Mouse (Mus musculus): Measurements from ENCODE around the gene Nat8l. TPM values are rescaled to one million over a fixed set of nuclear protein-coding genes. Genes with fewer than 3 reads are reported as not detected.
"Not testable (repeated sequence)": the region's sequence is repeated elsewhere in the genome, so short reads cannot be mapped to it uniquely, and the experiment has no call there.

Nat8l gene
- 10 to 100 TPM; 19.6 to 30.1 TPM for total RNA-seq (2021)
- long read RNA-seq, experiment 1, full-length matches to known transcripts = 3 of 35 reads
- long read RNA-seq, experiment 1, partial matches to known transcripts = 32 of 35 reads
- long read RNA-seq, experiment 1, other reads (novel, unspliced or antisense) = 0 of 35 reads
- long read RNA-seq, experiment 2, full-length matches to known transcripts = 8 of 20 reads
- long read RNA-seq, experiment 2, partial matches to known transcripts = 1 of 20 reads
- long read RNA-seq, experiment 2, other reads (novel, unspliced or antisense) = 11 of 20 reads

DNA sequence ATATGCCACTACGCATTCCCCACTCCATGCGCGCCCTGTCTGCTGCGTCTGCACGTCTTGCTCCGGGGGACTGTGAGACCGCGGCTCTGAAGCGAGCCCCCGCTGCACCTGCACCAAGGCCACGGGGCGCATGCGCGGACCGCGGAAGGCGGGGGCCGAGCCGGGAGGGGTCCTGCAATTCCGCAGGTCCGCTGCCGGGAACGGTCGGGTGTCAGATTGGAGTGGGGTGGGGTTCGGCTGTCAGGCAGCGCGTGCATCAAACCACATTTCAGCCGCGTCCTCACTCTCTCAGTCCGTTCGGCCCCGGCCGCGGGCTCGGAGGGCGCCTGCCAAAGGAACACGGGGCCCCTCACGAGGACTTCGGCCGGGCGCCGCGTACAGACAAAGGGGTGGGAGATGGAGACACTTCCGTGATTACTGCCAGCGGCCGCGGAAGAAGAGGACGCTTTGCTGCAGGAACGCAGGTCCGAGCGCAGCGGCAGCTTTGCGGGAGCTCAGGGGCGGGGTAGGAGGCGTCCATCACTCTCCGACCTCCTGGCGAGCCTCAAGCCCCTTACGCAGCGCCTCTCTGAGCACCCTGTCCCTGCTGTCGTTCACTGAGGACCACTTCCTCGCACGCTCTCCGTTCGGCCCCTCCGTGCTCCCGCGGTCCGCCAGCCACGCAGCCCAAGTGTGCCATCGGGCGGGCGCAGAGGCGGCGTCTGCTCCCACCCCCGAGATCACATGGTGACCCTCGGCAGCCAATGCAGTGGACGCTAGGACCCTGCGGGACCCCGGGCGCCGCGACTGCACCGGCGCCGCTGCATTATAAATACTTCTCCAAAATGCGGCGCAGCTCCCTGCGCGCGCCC lies at the start of gene Nat8l:
Nat8l (plus strand) TSS at position 142 of the 851 bp plus-strand sequence.
- DNase-seq = peak; percentile 75

DNA sequence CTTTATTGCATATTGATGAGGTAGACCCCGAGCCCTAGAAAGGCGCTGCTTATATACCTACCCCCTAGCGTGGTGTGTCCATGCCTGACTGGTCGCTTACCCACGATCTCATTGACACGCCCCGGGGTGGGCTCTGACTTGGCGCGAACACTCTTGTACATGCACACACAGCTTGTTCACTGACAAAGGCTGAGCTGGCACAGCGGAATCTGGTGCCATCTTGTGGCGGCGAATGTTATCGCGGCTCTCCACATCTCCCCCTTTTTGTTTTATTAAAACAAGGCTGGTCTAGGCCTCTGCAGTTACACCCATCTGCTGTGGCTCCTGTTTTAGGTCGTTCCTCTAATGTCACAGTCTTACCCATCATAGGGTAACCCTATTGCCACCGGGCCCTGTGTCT lies 48.7 kb upstream of the Nat8l start:
- not testable (repeated sequence) for DNase-seq

DNA sequence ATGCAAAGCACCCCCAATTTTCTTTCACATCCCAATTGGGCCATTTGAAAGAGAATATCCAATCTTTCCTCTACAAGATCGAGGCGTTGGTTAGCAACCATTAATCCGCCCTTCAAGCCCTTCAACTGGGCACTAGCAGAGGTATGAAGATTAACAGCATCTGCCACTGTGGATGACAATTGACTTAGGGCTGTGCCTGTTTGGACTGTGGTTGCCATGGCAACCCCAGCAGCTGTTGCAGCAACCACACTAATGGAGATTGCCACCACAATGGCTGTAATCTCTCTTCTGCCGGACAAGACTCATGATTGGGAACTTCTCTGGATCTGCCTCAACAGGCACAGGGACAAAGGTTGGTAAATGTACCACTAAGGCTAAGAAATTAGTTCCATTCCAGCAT lies 47.5 kb upstream of the Nat8l start:
- no peak for DNase-seq

DNA sequence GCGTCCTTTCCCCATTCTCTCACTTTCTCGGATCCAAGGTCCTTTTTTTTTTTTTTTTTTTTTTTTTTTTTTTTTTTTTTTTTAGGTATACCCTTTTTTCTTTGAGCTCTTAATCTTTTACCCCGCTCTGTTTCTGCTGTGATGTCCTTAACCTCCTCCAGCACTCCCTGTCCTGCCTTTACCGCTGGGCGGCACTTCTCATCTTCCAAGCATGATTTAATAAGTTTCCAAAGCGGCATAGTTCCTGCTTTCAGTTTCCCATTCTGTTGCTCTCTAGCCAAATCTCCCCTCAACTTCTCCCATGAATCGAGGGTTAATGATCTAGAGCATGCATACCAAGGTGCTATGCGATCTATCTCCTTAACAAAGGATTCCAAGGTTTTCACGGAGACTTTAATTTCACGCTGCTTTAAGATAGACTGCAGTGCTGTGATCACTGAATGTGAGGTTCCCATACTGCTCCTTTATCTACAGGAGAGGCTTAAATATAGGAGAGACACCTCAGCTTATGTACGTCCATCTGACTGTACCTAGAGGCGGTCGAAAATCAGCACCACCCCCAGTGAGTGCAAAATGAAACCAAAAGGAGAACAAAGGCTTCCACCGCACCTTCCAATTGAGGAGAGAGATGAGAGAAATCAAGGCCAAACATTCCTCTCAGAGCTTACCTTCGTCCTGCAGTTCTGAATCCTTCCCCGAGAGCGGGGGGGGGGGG lies 42.2 kb upstream of the Nat8l start:
- no peak for DNase-seq

DNA sequence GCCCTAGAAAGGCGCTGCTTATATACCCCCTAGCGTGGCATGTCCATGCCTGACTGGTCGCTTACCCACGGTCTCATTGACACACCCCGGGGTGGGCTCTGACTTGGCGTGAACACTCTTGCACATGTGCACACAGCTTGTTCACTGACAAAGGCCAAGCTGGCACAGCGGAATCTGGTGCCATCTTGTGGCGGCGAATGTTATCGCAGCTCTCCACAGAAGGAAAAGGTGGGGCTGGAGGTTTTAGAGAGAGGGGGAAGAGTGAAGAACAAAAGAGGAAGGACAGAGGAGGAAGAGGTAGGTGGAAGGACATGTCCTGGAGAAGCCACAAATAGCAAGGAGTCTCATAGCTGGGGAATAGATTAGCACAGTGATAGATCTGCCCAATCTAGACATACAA lies 41.4 kb upstream of the Nat8l start:
- DNase-seq = peak; percentile 82

DNA sequence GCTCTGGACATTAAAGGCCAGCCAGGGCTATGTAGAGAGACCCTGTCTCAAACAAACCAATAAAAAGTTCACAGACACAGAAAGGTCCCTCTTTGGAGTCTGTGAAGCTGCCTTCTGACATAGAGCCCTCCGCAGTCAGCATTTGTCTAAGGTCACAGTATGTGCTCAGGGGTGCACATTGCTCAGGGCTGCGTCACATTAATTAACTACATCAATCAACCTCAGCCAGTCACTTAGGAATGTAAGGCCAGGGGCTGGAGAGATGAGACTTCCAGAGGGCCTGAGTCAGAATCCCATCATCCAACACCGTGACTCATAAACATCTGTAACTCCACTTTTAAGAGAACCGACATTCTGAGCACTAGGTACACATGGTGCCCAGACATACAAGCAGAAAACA lies 39.9 kb upstream of the Nat8l start:
- DNase-seq = peak; percentile 43

DNA sequence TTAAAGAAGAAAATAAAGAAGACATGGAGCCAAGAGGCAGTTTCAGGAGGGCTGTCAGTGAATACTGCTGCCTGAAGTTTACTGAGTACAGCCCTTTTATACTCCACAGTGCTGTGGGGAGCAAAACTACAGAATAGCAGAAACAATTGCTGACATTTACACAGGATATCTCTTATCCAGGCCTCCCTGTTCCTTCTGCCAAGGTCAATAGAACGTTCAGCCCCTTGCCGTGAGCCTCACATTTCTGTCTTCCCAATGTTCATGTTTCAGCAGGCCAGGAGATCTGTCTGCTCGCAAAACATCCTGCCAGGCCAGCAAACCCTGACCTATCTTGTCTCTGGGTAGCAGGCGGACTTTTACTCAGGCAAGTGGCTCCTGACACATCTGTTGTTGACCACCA lies 36.4 kb upstream of the Nat8l start:
- no peak for DNase-seq

DNA sequence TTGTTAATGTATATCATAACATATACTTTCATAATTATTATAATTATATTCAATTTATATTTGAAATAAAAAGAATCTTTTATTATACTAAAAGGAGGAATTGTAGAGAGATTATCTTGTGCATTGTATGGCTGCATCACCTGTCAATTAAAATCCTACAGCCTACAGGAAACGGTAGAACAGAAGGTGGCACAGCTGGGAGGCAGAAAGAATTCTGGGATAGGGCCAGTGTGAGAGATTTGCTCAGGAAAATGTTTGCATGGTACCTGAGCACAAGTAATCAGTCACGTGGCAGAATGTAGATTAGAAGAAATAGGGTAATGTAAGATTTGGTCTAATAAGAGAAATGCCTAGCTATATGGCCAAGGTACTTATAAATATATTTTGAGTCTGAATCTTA lies 21.0 kb upstream of the Nat8l start:
- DNase-seq = no peak

DNA sequence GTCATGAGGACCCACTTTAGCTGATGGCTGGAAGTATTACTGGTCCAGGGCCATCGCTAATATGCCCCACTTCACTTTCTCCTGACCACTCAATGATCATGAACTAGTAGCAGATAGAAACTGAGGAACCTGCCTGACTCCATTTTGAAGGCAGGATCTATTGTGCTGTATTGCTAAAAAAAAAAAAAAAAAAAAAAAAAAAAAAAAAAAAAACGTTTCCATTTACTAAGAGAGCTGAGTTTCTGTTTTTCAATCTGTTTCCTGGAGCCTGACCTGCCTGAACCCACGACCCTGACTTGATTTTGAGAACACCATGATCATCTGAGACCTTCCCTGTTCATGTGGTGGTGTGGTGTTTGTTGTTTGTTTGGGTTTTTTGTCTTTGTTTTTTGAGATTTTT lies 19.5 kb upstream of the Nat8l start:
- no peak for DNase-seq

DNA sequence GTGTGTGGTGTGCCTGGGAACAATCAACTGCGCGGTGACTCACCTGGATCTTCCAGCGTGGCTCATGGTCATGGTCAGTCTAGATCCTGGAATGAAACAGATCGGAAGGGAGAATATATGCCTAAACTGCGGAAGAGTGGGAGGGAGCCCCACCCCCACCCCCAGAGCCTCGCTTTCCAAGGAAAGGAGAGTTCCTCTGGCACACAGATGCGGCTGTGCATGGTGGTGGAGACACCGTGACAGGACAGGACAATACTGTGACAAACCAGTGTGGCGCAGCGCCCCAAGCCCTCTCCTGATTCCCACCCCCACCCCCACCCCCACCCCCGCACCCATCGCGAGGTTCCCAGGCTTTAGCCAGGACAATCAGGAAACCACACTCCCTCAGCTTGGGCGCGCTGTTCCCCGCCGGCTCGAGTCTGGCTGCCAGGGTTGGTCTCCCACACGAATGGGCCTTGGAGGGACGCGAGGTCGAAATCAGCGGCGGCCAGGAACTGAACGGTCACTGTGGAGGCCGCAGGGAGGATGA lies 13.0 kb upstream of the Nat8l start:
- DNase-seq = peak; percentile 33

DNA sequence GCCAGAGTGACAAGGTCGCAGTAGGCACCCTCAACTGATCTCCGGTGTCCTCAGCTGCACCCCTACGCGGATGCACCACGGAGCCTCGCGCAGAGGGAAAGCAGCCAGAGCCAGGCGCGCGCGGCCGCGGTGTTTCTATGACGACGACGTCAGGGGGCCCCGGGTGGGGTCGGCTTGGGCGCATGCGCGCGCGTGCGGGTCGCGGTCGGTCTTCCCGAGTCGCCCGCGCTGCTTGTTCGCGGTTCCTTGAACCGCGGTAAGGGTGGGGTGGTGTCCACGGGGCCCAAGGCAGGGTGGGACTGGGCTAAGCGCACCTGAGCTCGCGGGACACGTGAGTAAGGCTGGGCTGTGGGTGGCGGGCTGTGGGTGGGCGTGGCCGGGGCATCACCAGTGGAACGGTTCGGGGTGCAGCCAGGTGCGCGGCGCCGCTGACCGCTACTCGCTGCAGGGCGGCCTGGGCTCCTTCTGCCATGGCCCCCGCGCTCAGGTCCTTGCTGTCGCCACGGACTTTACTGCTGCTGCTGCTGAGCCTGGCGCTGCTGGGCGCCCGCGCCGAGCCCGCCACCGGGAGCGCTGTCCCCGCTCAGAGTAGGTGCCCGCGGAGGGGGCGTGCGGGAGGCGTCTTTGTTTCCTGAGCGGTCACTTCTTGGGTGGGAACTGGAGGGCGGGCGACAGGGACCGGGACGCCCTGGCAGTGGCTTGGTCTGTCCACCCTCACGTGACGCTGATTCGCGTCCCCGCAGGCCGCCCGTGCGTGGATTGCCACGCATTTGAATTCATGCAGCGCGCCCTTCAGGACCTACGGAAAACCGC lies 12.3 kb upstream of the Nat8l start, which contains the start of gene Gm1673:
Gm1673 (plus strand) TSS at position 125 of the 813 bp plus-strand sequence.
- DNase-seq = peak; percentile 92

DNA sequence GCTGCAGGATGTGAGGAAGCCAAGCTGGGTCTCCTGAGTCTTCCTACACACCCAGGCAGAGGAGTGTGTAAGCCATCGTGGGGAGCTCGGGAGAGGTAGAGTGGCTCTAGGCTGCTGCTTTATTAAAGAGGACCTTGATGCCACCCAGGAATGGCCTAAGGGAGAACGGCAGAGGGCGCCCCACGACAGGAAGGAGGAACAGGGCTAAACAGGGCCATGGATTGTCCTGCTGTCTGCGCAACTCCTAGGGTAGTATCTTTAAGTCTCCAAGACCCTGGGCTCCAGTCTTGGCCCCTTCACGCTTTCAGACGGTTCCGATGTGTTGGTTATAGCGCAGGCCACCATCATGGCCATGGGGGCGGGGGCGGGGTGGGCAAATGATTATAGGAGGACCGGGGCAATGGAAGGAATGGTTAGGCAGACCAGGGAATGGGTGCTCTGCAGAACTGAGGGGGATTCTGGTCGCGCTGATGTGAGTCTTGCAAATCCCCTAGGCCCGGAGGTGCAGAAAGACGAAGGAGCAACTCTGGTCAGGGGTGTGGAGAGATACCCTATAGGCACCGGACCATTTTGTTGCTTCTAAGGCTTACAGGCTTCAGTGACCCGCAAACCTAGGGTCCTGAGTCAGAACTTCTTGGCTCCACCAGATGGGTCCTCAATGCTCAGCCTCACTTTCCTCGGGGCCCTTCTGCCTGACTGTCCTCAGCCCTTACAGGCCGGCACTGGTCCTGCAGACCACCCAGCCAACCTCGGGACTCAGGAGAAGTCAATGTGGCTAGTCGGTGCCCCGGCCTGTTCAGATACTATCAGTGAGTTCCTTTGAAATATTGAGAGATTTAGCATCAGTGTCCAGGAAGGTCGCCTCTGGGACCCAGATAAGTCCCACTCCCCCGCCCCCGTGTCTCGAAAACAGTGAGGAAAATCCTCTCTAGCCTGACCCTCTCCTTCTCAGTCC lies 836 bp upstream of the Nat8l start:
- peak; percentile 86 for DNase-seq

DNA sequence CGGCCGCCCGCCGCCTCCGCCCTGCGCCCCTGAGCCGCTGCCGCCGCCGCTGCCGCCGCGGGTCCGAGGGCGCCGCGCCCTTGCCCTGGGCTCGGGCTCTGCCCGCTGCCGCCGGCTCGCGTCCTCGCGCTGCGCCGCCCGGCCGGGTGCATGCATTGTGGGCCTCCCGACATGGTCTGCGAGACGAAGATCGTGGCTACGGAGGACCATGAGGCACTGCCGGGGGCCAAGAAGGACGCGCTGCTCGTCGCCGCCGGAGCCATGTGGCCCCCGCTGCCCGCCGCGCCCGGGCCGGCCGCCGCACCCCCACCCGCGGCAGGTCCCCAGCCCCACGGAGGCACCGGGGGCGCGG lies 886 bp downstream of the Nat8l start:
- no peak for DNase-seq

DNA sequence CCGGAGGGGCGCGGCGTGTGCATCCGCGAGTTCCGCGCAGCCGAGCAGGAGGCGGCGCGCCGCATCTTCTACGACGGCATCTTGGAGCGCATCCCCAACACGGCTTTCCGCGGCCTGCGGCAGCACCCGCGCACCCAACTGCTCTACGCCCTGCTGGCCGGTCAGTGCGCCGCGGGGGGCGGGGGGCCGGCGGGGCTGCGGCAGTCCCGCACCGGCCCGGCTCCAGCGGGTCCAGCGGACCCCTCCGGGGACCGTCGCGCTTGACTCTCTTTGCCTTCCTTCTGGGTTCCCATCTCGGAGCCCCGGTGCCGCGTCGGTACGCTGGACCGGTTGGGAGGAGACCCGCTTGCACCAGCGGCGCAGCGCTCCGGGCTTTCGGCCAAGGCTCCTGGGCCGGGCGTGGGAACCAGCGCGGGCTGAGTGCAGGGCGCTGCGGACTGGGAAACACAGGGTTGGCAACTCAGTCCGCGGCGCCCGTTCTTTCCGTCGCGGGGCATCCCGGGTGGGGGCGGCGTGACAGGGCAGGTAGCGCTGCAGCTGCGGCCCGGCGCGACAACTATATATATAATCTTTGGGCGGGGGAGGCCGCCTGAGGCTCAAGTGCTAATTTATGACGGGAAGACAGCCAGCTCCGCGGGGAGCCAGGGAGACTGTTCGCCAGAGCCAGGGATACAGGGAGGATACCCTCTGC lies 1.4 kb downstream of the Nat8l start:
- peak; percentile 83 for DNase-seq

DNA sequence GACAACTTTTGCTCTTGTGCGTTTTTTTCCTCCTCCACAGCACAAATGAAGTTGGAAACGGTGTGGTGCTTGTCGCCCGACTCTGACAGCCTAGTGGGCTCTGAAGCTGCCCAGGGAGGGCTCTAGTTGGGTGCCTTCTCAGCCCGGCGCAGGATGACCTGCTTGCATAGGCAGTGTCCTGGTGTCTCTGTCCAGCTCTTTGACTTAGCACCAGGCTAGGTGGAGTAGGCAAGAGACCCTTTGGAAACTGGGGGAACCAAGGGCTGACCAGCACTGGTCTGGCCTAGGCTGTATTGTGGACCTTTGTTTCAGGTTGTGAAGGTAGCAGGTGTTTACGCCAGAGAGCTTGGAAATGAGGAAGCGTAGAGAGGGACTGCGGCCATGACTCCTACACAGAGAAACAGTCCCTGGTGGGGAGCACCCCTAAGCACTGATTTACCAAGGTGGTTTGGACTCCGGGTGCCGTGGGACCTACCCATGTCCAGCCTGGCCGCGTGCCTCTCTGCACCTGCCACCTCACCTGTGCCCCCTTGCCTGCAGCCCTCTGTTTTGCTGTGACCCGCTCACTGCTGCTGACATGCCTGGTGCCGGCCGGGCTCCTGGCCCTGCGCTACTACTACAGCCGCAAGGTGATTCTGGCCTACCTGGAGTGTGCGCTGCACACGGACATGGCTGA lies 2.2 kb downstream of the Nat8l start:
- DNase-seq = no peak

DNA sequence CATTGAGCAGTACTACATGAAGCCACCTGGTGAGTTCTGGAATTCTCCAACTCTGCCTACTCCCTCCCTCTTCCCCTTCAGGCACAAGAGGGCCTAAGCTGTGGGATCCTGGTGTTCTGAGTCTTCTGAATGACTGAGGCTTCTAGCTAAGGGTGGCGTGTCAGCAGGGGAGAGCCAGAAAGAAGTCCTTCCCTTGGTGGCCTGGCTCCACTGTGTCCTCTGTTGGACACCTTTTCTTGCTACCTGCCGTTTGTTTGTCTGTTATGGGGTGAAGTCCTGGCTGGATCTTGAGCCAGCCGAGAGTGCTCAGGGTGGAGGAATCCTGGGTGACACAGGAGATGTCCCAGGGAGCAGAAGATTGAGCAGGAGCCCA lies 2.7 kb downstream of the Nat8l start:
- no peak for DNase-seq

DNA sequence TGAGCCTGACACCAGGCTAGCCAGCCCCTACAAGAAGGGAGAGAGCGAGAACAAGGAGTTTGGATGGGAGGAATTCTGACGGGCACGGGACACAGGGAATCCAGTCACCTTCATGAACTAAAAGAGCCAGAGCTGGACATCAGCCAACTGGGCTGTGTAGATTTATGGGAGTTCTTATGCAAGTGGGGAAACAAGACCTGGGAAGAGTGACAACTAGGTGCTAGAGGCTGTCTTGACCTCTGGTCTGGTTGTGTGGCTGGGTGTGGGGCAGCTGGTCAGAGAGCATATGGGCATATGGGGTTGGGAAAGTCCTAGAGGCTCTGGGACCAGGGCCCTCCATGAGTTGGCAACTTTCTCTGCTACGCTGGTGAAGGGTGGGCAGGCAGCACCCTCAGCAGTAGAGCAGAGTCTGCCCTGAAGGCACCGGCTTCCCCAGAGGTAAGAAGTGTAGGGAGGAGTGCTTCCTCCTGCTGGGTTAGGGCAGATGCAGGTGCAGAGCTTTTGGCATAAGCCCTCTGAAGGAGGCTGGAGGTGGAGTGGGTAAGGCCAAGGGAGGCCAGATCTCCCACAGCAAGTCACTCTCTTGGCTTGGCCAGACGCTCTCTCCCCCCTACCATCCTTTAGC lies 3.8 kb downstream of the Nat8l start:
- peak; percentile 77 for DNase-seq

DNA sequence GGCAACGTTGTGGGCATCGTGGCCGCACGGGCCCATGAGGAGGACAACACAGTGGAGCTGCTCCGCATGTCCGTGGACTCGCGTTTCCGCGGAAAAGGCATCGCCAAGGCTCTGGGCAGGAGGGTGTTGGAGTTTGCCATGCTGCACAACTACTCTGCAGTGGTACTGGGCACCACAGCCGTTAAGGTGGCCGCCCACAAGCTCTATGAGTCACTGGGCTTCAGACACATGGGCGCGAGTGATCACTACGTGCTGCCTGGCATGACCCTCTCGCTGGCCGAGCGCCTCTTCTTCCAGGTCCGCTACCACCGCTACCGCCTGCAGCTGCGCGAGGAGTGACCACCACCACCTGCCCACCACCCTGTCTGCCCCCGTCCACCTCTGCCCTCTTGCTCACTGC lies 5.0 kb downstream of the Nat8l start:
- DNase-seq = no peak

DNA sequence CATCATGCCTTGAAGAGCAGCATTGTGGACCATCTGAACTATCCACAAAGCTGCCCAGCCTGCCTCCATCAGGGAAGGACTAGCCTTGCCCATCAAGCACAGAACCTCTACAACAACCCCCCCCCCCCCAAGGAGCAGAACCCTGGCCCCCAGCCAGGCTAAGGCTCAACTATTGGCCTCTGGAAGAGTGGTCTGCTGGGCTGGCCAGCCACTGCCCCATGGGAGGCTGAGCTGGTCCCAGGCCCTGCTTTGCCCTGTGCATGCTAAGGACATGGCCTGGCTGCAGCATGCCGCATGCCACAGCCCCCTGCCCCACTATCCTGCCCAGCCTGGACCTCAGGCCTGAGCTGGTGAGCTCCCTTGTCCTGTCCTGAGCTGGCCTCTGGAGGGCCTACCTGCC lies 5.6 kb downstream of the Nat8l start:
- DNase-seq = peak; percentile 66
